Mouse (Mus musculus): ENCODE results near the gene Hmg20b.

Gene Hmg20b

GRCm38 (mm10) chr10:81323791-81324530, 26.3 kb downstream of the Hmg20b start:
- no peak for DNase-seq

GRCm38 (mm10) chr10:81323141-81323775, 27.0 kb downstream of the Hmg20b start:
- no peak for DNase-seq

GRCm38 (mm10) chr10:81322444-81322843, 27.8 kb downstream of the Hmg20b start:
- no peak for DNase-seq

DNA sequence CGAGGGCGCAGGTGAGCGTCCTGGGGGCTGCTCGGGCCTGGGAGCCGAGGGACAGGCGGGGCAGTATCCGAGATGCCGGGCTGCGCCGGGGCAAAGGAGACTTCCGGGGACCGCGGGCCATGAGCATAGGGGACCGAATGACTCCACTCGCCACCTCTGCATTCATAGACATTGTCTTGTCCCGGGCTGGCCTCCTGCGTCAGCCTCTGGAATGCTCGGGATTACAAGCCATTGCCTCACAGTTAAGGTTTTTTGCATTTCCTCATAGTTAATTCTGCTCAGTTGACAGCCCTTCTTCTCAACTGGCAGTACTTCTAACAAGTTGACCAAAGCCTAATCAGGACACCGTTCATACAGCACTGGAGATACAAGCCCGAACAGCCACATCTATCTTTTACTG, 28.8 kb downstream of the Hmg20b start:
- no peak for DNase-seq

- DNase-seq = peak; percentile 98
Observed at GRCm38 (mm10) chr10:81320550-81321347, 29.5 kb downstream of the Hmg20b start, which contains the start of gene Cactin. Cactin (plus strand) TSS chr10:81321103.

GRCm38 (mm10) chr10:81319741-81320549, 30.3 kb downstream of the Hmg20b start:
- DNase-seq = peak; percentile 54

DNA sequence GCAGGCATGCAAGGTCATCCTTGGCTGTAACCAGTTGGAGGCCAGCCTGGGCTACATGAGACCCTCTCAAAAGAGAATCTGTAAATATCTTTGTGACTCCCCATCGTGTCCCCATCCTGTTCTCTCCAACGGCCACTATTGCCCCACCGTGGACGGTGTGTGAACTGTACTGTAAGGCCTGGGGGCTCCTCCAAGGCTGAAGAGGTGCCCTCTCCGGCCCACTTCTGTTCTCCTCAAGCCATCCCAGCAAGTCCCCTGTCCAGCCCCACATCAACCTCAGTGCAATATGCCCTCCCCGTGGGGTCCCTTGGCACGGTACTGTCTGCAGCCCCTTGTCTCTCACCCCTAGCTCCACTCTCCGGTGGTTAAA, 31.0 kb downstream of the Hmg20b start:
- peak; percentile 54 for DNase-seq

GRCm38 (mm10) chr10:81318589-81319329, 31.5 kb downstream of the Hmg20b start:
- peak; percentile 63 for DNase-seq

GRCm38 (mm10) chr10:81317273-81317672, 33.0 kb downstream of the Hmg20b start:
- no peak for DNase-seq

DNA sequence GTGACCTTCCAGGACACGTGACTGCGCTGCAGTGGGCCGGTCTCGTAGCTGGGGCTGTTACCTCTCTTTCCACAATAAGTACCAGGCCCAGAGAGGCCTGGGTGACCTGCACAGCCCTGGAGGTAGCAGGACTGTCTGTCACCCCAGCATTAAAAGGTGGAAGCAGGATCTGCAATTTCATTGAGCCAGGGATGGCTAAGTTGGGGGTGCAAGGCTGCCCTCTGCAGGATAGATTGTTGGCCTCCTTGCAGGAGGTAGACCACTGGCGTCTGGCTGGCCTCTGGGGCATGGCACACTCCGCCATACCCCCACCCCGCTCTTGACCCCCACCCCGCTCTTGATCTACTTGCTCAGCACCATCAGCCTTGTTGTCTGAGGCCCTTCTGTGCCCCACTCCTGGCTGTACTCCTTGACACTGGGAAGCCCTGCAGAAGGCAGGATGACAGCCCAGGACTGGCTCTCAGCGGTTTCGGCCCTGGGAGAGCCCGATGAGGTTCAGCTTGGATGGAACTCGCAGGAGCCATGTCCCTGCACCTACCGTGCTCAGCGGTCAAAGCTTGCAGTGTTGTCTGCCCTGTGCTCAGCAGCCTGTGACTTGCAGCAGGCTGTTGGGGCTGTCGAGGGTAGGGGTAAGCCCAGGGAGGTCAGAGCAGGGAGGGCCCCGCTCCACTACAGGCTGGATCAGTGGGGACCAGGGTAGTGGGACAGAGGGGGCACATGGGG, 33.8 kb downstream of the Hmg20b start:
- no peak for DNase-seq

GRCm38 (mm10) chr10:81315587-81315986, 34.7 kb downstream of the Hmg20b start:
- no peak for DNase-seq

DNA sequence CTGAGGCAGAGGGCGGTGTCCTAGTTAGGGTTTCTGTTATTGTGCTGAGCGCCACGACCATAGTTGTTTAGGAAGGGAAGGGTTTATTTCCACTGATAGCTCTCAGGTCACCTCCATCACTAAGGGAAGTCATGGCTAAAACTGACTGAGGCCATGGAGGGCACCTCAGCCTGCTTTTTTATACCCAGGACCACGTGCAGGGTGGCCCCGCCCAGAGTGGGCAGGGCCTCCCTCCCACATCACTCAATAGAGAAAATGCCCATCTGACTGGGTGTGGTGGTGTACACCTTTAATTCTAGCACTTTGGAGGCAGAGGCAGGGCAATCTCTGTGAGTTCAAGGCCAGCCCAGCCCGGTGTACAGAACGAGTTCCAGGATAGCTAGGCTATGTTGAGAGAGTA, 36.1 kb downstream of the Hmg20b start:
- no peak for DNase-seq

DNA sequence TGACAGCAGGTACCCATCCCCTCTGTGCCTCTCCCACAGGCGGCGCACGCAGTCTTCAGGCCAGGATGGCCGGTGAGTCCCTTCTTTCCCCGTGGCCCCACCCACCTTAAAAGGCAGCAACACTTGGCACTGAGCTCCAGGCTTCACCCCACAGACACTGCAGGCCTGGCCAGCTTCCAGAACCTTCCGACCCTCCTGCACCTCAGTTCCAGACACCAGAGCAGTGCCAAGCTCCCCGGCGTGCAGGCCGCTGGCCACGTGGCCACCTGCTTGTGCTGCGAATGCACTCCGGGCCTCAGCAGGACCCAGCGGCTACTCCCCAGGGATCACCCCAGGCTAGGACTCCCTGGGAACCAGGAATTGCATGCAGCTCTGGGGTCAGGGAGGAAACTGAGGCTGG, 36.7 kb downstream of the Hmg20b start:
- DNase-seq = no peak

- no peak for DNase-seq
Observed at GRCm38 (mm10) chr10:81309571-81309970, 40.7 kb downstream of the Hmg20b start.

DNA sequence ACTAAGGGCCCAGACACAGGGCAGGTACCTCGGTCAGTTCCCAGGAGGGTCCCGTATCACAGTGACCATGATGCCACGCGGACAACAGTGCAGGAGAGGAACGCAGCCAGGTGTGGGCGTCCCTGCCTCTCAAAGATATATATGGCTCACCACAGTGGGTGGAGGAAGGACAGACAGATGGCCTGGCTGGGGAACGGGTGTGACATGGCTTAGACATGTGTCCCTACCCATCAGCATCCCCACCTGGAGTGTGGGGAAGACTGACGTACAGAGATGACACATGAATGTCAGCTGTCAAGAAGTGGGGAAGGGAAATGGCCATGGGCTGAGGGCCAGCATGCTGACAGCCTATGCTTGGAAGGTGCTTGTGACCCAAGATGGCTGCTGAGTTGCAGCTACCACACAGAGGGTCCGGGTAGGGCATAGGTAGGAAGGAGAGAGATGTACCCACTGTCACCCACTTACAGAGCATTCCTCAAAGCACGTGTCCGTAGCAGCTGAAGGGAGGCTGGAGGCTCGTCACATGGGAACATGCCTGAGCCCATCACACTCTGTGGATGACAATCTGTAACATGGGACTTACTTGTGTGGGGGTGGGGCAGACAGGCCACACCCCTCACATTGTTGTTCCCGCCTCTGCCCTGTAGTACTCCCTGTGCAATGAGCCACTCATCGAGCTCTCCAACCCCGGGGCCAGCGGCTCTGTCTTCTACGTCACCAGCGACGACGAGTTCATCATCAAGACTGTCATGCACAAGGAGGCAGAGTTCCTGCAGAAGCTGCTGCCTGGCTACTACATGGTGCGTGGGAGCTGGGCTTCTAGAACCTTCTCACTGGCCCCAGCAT, 43.2 kb downstream of the Hmg20b start:
- no peak for DNase-seq

- no peak for DNase-seq
Observed at GRCm38 (mm10) chr10:81306173-81306668, 44.1 kb downstream of the Hmg20b start.

GRCm38 (mm10) chr10:81305663-81306062, 44.6 kb downstream of the Hmg20b start:
- DNase-seq = no peak

DNA sequence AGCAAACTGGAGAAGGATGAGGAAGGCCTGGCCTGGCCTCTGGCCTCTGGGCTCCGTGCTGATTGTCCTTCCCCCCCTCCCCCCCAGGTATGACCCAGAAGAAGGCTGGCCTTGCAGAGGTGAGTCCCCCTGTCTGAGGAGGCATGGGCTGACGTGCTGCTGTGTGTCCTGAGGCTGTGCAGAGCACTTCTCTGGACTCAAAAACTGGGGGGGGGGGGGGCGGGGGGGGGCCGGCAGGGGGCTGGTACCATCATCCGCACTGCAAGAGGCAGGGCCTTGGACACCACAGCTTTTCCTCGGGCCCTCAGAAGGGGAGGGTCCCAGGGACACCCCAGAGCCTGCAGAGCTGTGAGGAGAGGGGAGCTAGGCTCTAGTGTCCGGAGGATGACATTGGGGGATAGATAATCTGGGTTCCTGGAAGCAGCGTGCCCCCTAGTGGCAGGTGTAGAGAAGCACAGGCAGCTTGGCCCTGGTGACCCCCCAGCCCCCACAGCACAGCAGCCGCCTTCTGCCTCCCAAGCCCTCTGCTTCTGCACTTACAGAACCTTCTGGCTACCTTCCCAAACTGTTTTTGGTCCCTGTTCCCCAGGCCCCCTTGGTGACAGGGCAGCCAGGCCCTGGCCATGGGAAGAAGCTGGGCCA, 45.6 kb downstream of the Hmg20b start:
- peak; percentile 77 for DNase-seq

- no peak for DNase-seq
Observed at GRCm38 (mm10) chr10:81303761-81304160, 46.5 kb downstream of the Hmg20b start.

GRCm38 (mm10) chr10:81303258-81303657, 47.0 kb downstream of the Hmg20b start:
- no peak for DNase-seq

All from cerebellum, adult 8-10 months (tissue).